Mouse (Mus musculus) embryonic fibroblast, embryonic 13.5 days (primary cell): ENCODE results near the gene Chrna10.

Experiments used
- CTCF ChIP-seq: IDR thresholded peaks from 2 replicates; pipeline ENCODE4 v1.5.1; 2011; ENCODE audit warnings: mild to moderate bottlenecking, control low read depth, low read length, moderate library complexity, borderline replicate concordance; ENCODE audit not compliant: insufficient read depth
- POLR2A ChIP-seq: IDR thresholded peaks from 2 replicates; pipeline ENCODE4 v1.6.1; 2011; ENCODE audit warnings: low read depth, mild to moderate bottlenecking, control low read depth, low read length, moderate library complexity

DNA sequence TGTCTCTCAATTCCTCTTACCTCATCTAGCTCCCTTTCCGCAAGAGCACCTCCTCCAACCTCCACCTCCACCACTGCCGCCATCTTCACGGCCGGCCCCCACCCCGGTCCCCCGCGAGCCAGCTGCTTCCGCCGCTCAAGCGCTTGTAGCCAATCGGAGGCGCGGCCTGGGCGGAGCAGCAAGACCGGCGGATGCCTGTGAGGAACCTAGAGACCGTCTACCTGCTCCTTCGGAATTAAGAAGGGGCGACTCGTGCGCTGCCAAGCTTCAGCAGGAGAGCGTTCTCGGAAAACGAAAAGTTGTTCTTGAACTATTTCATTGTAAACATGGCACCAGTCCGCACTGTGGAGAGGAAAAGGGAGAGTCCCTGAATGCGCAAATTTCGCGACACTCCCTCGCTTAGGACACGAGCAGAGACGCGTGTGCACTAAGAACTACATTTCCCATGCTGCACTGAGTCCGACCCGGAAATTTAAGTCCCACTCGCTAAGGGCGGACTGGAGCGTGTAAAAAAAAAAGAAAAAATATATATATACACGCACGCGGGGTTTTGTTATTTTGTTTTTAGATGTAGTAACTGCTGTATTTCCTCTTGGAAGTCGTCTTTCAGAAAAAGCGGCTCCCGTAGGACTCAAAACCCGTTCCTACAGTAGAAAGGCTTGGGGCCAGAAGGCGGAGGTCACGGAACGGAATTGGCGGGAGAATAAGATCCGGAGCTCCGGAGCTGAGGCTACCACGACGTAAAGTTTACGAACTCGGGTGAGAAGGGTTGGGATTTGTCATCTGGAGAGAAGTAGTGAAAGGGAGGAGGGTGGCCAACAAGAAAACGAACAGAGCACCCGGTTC lies 51.4 kb downstream of the Chrna10 start, which contains the start of the genes Rnf121, Xndc1 and Xntrpc:
- TF ChIP-seq CTCF = no peak
- TF ChIP-seq POLR2A = peak; percentile 88
